Mouse (Mus musculus) liver, adult 2 months (tissue): ENCODE measurements around the gene Relt. TPM values are rescaled to one million over a fixed set of nuclear protein-coding genes. Genes with fewer than 3 reads are reported as not detected.

ENCODE experiments used
- DNase-seq: peaks from one replicate; pipeline ENCODE4 v3.0.0-alpha.2; 2011; ENCODE audit warnings: low read depth, low spot score; ENCODE audit errors: extremely low read depth
- H3K27ac ChIP-seq: fragments of 200-500 bp; replicated peaks from 2 replicates; pipeline ENCODE4 v1.5.1; 2012; ENCODE audit warnings: low read depth, mild to moderate bottlenecking, control low read depth, inconsistent platforms, low read length; ENCODE audit not compliant: insufficient read depth
- H3K27me3 ChIP-seq: fragments of 200-500 bp; 2 replicates; pipeline ENCODE4 v1.6.1; 2012; ENCODE audit warnings: mild to moderate bottlenecking, moderate library complexity, low read length, inconsistent platforms; ENCODE audit not compliant: control insufficient read depth, insufficient read depth
- H3K36me3 ChIP-seq: fragments of 200-500 bp; 2 replicates; pipeline ENCODE4 v1.6.1; 2012; ENCODE audit warnings: low read length, inconsistent platforms; ENCODE audit not compliant: control insufficient read depth, insufficient read depth
- H3K4me1 ChIP-seq: fragments of 200-500 bp; 2 replicates; pipeline ENCODE4 v1.6.1; 2011; ENCODE audit warnings: low read length; ENCODE audit not compliant: control insufficient read depth, insufficient read depth
- H3K4me3 ChIP-seq: fragments of 200-500 bp; 2 replicates; pipeline ENCODE4 v1.5.1; 2011; ENCODE audit warnings: low read depth, mild to moderate bottlenecking, control low read depth, low read length, moderate library complexity; ENCODE audit not compliant: insufficient read depth
- H3K79me2 ChIP-seq: fragments of 200-500 bp; 2 replicates; pipeline ENCODE4 v1.6.1; 2012; ENCODE audit warnings: inconsistent platforms, mild to moderate bottlenecking, low read length, moderate library complexity; ENCODE audit not compliant: control insufficient read depth, insufficient read depth
- H3K9ac ChIP-seq: fragments of 200-500 bp; 2 replicates; pipeline ENCODE4 v1.6.1; 2012; ENCODE audit warnings: low read depth, mild to moderate bottlenecking, control low read depth, inconsistent platforms, low read length
- CTCF ChIP-seq: fragments of 200-500 bp; IDR thresholded peaks from 2 replicates; pipeline ENCODE4 v1.5.1; 2011; ENCODE audit warnings: low read depth, low read length, control low read depth
- POLR2A ChIP-seq: fragments of 200-500 bp; IDR thresholded peaks from 2 replicates; pipeline ENCODE4 v1.6.1; 2011; ENCODE audit warnings: low read length, control low read depth; ENCODE audit not compliant: insufficient read depth; ENCODE audit errors: extremely low read depth
- WGBS: fragments of 180-500 bp; shearing (Covaris S2); methylation state at CpG from one replicate; pipeline ENCODE4 v1.1.7; 2018; 5-methylcytosine and 5-hydroxymethylcytosine counted together
- polyA plus RNA-seq: library from polyadenylated mRNA; depleted of rRNA; stranded (reverse); fragments of >200 nt; gene quantifications from 2 replicates; pipeline ENCODE4 v1.2.3, GENCODE M21; 2012; rRNA removed
- total RNA-seq: library from RNA; depleted of rRNA; stranded (reverse); fragments of >200 nt; gene quantifications from 2 replicates; pipeline ENCODE4 v1.2.3, GENCODE M21; 2014; rRNA removed

The Relt gene
- total RNA-seq (0.37 and 2.1 TPM in 2 replicates), polyA plus RNA-seq (1.0 TPM in 2 replicates)

DNA sequence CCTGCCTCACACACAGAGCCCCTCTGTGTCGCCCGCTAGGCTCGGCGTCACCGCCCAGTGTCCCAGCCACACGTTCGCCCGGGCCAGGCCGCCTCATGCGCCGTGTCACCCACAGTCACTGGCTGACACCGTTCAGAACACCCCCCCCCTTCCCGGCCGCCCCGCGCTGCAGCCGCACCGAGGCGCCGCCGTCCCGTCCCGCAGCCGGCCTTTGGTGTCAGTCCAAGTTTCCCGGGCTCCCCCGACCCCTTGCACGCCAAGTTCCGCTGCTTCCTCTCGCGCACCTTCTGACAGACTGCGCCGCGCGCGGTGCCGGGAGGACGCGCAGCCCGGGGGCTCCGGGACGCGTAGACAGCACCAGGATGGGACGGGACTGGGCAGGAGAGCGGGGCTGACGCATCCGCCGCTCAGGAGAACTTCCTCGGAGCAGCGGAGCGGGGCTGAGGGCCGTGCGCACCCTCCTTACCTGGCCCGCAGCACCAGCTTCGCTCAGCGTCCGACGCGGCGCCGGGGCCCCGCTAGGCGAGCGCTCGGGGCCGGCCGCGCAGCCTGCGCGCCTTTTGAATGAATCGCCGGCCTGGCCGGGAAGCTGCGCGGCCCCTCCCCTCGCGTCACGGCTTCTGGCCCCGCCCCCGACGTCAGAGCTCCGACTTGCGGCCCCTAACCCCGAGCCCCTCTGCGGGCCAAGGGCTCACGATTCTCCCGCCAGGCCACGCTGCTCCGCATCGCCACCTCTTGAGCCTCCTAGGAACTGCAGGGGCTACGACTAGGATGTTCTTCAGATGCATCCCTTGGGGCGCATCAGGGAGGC lies at the start of gene Relt:
Gene Relt, minus strand, starts transcription at position 619 of the 811 bp plus-strand sequence.
- no peak within 1 kb of the TSS for H3K27ac ChIP-seq

DNA sequence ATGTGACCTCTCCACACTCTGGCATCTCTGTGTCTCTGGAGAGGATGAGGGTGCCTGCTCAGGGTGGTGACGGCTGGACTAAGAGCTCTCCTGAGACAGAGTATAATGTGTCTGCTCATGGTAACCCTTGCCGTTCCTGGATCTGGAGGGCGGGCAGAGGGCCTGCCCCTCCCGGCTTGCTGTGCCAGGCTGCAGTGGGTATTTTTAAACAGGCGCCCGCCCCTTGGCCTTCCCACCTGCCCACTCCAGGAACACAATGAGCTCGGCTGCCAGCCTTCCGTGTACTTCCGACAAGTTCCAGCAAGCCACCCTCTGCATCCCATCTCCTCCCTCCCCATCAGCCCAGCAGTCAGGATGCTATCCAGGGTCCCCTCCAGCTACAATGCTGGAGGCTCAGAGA lies 48.5 kb upstream of the Relt start:
- no peak for TF ChIP-seq POLR2A
- TF ChIP-seq CTCF = no peak
- H3K79me2 ChIP-seq = no peaks in the 10 kb centered on the region
- DNase-seq = no peak
- no peaks in the 10 kb centered on the region for H3K4me1 ChIP-seq
- no peak overlapping the region for H3K27ac ChIP-seq
- H3K9ac ChIP-seq = no peak overlapping the region
- no peak overlapping the region for H3K4me3 ChIP-seq
- no peaks in the 10 kb centered on the region for H3K36me3 ChIP-seq
- WGBS = 76% methylated on average over 9 of the region's 9 CpGs
- H3K27me3 ChIP-seq = no peaks in the 10 kb centered on the region

More for the DNA sequence above, at the start of gene Relt:
- peaks cover 2% of the 10 kb centered on the region; the same call in 1 of the 2 replicates for H3K4me1 ChIP-seq
- WGBS = under 1% methylated on average over 91 of the region's 91 CpGs
- no peaks in the 10 kb centered on the region for H3K27me3 ChIP-seq
- peak within 1 kb of the TSS; percentile 68 for H3K9ac ChIP-seq
- DNase-seq = peak; percentile 58
- no peaks in the 10 kb centered on the region for H3K36me3 ChIP-seq
- H3K4me3 ChIP-seq = peak within 1 kb of the TSS; percentile 59
- no peaks in the 10 kb centered on the region for H3K79me2 ChIP-seq
- peak; percentile 28; the same call in 1 of the 2 replicates for TF ChIP-seq POLR2A
- peak; percentile 87 for TF ChIP-seq CTCF

DNA sequence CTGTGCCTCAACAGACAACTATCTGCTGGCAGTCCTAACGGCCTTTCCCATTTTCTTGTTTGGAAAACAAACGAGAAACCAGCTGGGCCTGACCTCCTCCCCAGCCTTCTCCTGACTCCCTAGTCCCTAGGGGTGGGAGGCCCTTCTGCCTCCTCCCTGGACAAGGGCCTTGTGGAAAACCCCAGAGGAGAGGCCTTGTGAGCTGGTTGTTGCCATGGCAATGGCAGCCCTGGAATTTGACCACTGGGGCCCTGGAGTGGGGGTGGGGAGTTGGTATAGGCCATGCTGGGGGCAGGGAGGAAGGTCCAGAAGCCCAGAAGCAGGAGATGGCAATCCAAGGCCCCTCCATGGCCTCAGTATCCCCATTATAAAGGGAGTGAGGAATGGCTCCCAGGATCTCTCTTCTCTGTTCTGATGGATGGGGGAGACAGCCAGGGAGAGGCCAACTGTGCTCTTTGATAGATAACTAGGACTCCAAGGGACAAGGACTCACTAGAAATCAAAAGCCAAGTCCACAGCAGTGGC lies 48.1 kb upstream of the Relt start:
- H3K36me3 ChIP-seq = no peaks in the 10 kb centered on the region
- TF ChIP-seq POLR2A = no peak
- TF ChIP-seq CTCF = no peak
- no peak overlapping the region for H3K4me3 ChIP-seq
- H3K27ac ChIP-seq = no peak overlapping the region
- no peaks in the 10 kb centered on the region for H3K79me2 ChIP-seq
- WGBS = 54% methylated on average over 2 of the region's 2 CpGs
- no peak overlapping the region for H3K9ac ChIP-seq
- no peaks in the 10 kb centered on the region for H3K27me3 ChIP-seq
- no peaks in the 10 kb centered on the region for H3K4me1 ChIP-seq
- no peak for DNase-seq

DNA sequence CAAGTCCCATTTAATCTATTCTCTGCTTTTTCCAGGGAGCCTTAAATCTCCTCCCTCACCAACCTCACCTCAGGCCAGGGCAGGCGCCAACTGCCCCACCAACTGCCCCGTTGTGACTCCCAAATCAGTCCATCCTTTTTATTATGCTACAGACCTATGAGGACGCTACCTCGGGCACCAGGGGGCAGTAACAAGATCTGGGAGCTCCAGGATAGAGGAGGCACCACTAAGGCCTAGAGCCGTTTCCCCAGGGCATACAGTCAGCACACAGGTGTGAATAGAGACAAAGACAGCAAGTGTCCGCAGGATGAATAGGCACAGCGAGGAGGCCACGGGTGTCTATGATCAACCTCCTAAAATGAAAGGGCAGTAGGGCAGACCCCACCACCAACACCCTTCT lies 45.3 kb upstream of the Relt start:
- DNase-seq = no peak
- no peaks in the 10 kb centered on the region for H3K27me3 ChIP-seq
- H3K9ac ChIP-seq = no peak overlapping the region
- whole genome bisulfite sequencing = 73% methylated on average over 8 of the region's 8 CpGs
- H3K36me3 ChIP-seq = no peaks in the 10 kb centered on the region
- H3K4me3 ChIP-seq = no peak overlapping the region
- no peaks in the 10 kb centered on the region for H3K79me2 ChIP-seq
- TF ChIP-seq CTCF = no peak
- no peak for TF ChIP-seq POLR2A
- no peaks in the 10 kb centered on the region for H3K4me1 ChIP-seq
- H3K27ac ChIP-seq = peak overlapping the region; percentile 41

DNA sequence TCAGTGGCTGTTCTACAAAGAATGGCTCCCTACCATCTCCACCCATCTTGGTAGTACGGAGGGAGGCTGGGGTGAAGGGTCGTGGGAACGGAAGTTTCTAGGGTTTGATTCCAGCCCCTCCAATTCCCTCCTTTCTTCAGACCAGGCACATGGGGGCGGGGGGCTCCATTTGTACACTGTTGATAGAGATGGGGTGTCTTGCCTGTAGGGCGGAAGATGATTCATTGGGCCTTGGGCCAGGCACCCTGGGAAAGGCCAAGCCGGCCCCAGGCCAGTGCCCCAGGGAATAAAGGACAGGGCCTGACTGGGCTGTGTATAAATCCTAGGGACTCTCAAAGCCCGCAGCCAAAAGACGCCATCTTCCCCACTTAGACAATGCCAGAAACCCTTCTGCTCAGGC lies 44.8 kb upstream of the Relt start:
- DNase-seq = peak; percentile 19
- H3K27ac ChIP-seq = peak overlapping the region; percentile 41; the same call in 1 of the 2 replicates
- 84% methylated on average over 8 of the region's 8 CpGs for WGBS
- H3K4me3 ChIP-seq = no peak overlapping the region
- TF ChIP-seq CTCF = no peak
- no peaks in the 10 kb centered on the region for H3K79me2 ChIP-seq
- H3K4me1 ChIP-seq = no peaks in the 10 kb centered on the region
- no peaks in the 10 kb centered on the region for H3K27me3 ChIP-seq
- H3K36me3 ChIP-seq = no peaks in the 10 kb centered on the region
- no peak overlapping the region for H3K9ac ChIP-seq

DNA sequence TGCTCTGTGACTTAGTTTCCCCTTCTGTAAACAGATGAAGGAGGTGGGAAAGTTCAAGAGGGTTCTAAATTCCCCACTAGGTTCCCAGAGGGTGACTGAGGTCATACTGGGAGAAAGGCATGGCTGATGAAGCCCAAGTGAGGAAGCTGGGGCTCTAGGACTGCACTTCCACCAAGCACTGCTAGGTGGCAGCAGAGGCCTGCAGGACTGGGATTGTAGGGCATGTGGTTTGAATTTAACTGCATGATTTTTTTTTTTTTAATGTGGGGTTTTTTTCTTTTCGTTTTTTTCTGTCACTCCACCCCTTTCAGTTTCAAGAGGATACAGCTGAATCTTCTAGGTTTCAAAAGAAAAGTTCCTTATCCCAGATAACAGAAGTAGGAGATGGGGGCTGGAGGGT lies 44.0 kb upstream of the Relt start:
- Histone ChIP-seq H3K4me3 (no peak overlapping the region), H3K9ac (no peak overlapping the region), H3K27me3 (no peaks in the 10 kb centered on the region), H3K4me1 (no peaks in the 10 kb centered on the region), H3K27ac (no peak overlapping the region), H3K79me2 (no peaks in the 10 kb centered on the region), H3K36me3 (no peaks in the 10 kb centered on the region)
- TF ChIP-seq CTCF (peak; percentile 97), POLR2A (no peak)
- WGBS = 0% methylated on average over 1 of the region's 1 CpGs
- DNase-seq = peak; percentile 30
